Mouse (Mus musculus) megakaryocyte, embryonic 14.5 days (primary cell): ENCODE results near the gene Fam19a3.

Experiments used
- FLI1 ChIP-seq: IDR thresholded peaks from 2 replicates; pipeline ENCODE4 v1.6.1; 2012; ENCODE audit warnings: low read length, inconsistent platforms, mixed read lengths
- GATA1 ChIP-seq: IDR thresholded peaks from 3 replicates; pipeline ENCODE4 v1.6.1; 2012; ENCODE audit warnings: mixed read lengths, low read length, inconsistent platforms, borderline replicate concordance

GRCm38 (mm10) chr3:104777342-104777741, 4.3 kb downstream of the Fam19a3 start:
- TF ChIP-seq FLI1 (no peak), GATA1 (no peak)
